35 mouse cellular contexts compared by ENCODE assay signal in the genomic region with DNA sequence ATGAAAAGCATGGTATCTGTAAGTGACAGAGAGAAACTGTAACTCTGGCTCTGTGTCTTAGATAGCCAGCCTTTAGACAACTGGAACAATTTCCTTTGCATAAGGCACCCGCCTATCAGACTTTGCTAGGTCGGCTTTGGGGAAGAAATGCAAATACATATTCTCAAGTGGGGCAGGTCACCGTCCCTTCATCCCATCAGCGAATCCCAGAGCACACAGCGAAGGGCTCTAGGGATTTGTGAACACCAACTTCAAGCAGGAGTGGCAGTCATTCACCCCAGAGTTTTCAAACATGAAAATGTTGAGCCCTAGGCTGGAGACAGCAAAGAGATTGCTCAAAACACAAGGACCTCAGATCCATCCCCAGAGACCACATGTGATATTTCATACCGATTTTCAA.
"Had no signal": no experiment of that assay in that cellular context is flagged by ENCODE, and none has a peak within 500 bp of the region (broad histone marks: within the 10 kb centered on the region; RNA-seq: fewer than 3 reads in every experiment).

No protein-coding gene starts in this region.

- H3K27ac ChIP-seq: heart, embryonic 10.5 days; heart, embryonic 13.5 days; heart, embryonic 15.5 days; hindbrain, embryonic 12.5 days; hindbrain, embryonic 13.5 days; hindbrain, embryonic 14.5 days; hindbrain, embryonic 15.5 days; hindbrain, postnatal 0 days; intestine, embryonic 15.5 days; kidney, embryonic 15.5 days; kidney, postnatal 0 days; layer of hippocampus, adult 2 months; left cerebral cortex, adult 2 months had no signal

- H3K9ac ChIP-seq: heart, embryonic 13.5 days; heart, embryonic 15.5 days; hindbrain, embryonic 12.5 days; hindbrain, embryonic 13.5 days; hindbrain, embryonic 14.5 days; hindbrain, embryonic 15.5 days; intestine, embryonic 15.5 days; kidney, embryonic 15.5 days had no signal

- DNase-seq: heart, postnatal 10 days; heart, postnatal 14 days; heart, postnatal 36 days; heart, postnatal 4 days; kidney, adult 11 months; kidney, adult 18-20 months; kidney, adult 2 months; kidney, adult 8-10 months; kidney, adult 9 months; kidney, postnatal 10 days; kidney, postnatal 14 days; kidney, postnatal 25 days; kidney, postnatal 36 days; kidney, postnatal 4 days; layer of hippocampus, adult 9-11 months; layer of hippocampus, postnatal 36 days had no signal

- H3K4me2 ChIP-seq: heart, embryonic 11.5 days; heart, embryonic 13.5 days; heart, embryonic 15.5 days; hindbrain, embryonic 12.5 days; hindbrain, embryonic 13.5 days; hindbrain, embryonic 14.5 days; hindbrain, embryonic 15.5 days; intestine, embryonic 15.5 days; kidney, embryonic 15.5 days had no signal

- H3K4me1 ChIP-seq: heart, embryonic 10.5 days; heart, embryonic 15.5 days; intestine, embryonic 15.5 days; kidney, embryonic 15.5 days had no signal

- ATAC-seq: hindbrain, embryonic 16.5 days; hindbrain, postnatal 0 days; inflammation-experienced regulatory T-cells, adult 6 months; intestine, embryonic 15.5 days; intestine, embryonic 16.5 days; intestine, postnatal 0 days had no signal

- H3K4me3 ChIP-seq: heart, embryonic 10.5 days; heart, embryonic 13.5 days; heart, embryonic 15.5 days; hindbrain, embryonic 10.5 days; hindbrain, embryonic 12.5 days; hindbrain, embryonic 13.5 days; hindbrain, embryonic 15.5 days; intestine, embryonic 15.5 days; kidney, embryonic 15.5 days; layer of hippocampus, adult 2 months; left cerebral cortex, adult 2 months had no signal

- H3K27me3 ChIP-seq: heart, embryonic 13.5 days; heart, embryonic 15.5 days; hindbrain, embryonic 12.5 days; hindbrain, embryonic 13.5 days; hindbrain, embryonic 15.5 days; intestine, embryonic 15.5 days; kidney, embryonic 15.5 days had no signal

- H3K36me3 ChIP-seq: heart, embryonic 10.5 days; heart, embryonic 13.5 days; heart, embryonic 15.5 days; hindbrain, embryonic 10.5 days; hindbrain, embryonic 12.5 days; hindbrain, embryonic 13.5 days; hindbrain, embryonic 15.5 days; intestine, embryonic 15.5 days; kidney, embryonic 15.5 days had no signal

- H3K9me3 ChIP-seq: heart, embryonic 10.5 days; heart, embryonic 15.5 days; hindbrain, embryonic 10.5 days; hindbrain, embryonic 12.5 days; hindbrain, embryonic 13.5 days; hindbrain, embryonic 15.5 days; intestine, embryonic 15.5 days; kidney, embryonic 15.5 days had no signal
